Mouse (Mus musculus): ENCODE data around the gene Asf1a.
"Not testable (repeated sequence)": the region's sequence is repeated elsewhere in the genome, so short reads cannot be mapped to it uniquely, and the experiment has no call there.

The Asf1a gene

GRCm38 (mm10) chr10:53635246-53635971, 38.9 kb downstream of the Asf1a start:
- no peak for DNase-seq (ENCODE audit: extremely low read depth, insufficient read length, low spot score)

GRCm38 (mm10) chr10:53641507-53641906, 45.0 kb downstream of the Asf1a start:
- no peak for DNase-seq (ENCODE audit: extremely low read depth, insufficient read length, low spot score)

GRCm38 (mm10) chr10:53650683-53651082, 54.1 kb downstream of the Asf1a start:
- no peak for DNase-seq (ENCODE audit: extremely low read depth, insufficient read length, low spot score)

- DNase-seq (ENCODE audit: extremely low read depth, insufficient read length, low spot score), result not testable (repeated sequence)
Measured at GRCm38 (mm10) chr10:53654239-53654638, 57.7 kb downstream of the Asf1a start.
